Mouse (Mus musculus): ENCODE results near the gene AI661453.

DNA sequence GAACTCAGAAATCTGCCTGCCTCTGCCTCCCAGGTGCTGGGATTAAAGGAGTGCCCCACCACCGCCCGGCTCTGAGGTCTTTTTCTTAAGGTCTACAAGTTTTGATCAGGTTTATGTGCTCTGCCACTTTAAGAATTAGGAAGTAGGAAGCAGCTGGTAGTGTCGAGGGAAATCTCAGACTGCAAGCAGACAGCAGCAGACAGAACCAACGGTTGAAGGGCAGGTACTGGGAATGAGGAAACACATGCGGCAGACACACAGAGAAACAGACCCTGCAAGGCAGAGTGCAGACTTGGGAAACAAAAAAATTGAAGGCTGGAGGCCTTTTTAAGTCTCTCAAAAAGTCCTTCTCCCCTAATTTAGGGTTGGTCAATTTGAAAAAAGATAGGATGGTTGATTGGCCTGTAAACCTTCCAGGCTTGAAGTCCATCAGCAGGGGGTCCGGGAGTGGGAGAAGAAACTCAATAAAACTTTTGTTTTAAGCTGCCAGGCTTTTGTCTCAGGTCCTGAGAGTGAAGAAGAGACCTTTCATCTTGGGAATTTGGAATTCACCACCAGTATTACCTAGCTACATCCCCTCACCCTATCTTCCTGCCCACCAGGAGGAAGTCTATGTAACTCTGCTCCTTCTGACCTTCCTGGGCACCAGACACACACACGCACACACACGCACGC, 72.8 kb downstream of the AI661453 start:
- TF ChIP-seq GATA1 (IDR thresholded peaks at IDR 0.05; ENCODE audit: low read length) (no peak), TAL1 (IDR thresholded peaks at IDR 0.05; ENCODE audit: low read length) (no peak)
